Mouse (Mus musculus) testis, postnatal 14 days (tissue): ENCODE results near the gene Flot2.
A peak's percentile ranks its signal among the peaks of the same experiment; 100 is the strongest.

Source experiments
- DNase-seq: peaks from one replicate; pipeline ENCODE4 v3.0.0; 2021; ENCODE audit warnings: low spot score

Flot2 gene

DNA sequence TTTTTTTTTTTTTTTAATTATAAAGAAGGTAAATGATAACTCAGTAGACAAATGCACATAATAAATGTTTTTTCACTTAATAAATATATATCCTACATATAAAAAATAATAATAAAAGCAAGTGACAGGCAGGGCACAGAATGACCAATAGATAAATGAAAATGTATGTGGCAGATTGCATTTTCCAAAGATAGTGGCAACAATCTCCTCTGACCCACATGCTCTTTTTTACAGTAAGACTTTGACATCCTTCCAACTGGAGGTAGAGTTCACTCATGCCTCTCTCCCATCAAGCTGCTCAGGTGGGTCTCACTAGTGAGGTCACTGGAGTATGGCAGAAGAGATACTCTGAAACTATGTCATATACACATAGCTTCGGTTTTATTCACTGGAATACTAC lies 24.8 kb downstream of the Flot2 start:
- no peak for DNase-seq

DNA sequence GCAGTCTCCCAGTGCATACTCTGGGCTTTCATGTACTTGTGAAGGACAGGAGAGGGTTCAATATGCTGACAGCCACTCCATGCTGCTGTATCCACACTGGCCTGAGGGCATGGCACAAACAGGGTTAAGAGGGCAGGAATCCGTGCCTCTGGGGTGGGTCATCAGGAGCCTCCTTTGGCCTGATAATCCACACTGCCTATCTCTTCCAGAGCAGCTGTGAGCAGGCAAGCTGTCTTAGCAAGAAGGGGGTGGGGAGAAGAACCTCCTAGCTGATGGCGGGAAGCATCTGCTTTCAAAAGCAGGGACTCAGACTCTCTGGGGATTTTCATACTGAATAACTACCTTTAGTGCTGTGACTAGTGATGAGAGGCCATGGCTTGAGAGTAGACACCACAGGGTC lies 28.2 kb downstream of the Flot2 start:
- no peak for DNase-seq

DNA sequence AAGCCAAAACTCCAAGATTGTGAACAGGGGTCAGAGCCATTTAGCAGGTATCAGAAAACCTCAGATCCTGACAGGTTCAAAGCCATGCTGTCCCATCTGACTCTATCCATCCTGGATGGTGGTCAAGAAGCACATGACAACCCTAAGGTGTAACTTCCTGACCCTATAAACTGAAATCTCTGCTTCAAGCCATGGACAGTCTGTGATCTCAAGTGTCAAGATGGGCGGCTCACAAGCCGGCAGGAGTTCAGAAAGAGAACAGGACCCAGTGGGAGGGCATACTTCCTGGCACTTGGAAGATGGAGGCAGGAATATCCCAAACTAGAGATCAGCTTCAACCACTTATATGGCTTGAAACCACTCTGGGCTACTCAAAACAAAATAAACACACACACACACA lies 28.9 kb downstream of the Flot2 start:
- DNase-seq = no peak

DNA sequence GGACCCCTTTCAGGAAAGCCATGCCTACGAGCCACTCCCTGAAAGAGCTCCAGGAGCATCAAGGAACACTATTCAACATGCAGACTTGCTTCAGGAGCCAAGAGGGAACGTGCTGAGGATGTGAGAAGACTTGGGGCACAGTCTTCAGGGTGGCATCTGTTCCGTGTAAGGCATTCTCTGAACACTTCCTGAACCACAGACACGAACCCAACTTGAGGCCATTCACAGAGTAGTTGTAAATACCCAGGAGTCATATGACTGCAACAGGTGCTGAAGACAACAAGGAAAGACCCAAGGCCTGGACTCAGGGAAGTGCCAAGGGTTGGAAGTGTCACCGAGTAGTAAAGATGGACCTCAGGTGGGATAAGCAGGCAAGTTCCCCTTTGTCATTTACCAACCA lies 29.8 kb downstream of the Flot2 start:
- no peak for DNase-seq

DNA sequence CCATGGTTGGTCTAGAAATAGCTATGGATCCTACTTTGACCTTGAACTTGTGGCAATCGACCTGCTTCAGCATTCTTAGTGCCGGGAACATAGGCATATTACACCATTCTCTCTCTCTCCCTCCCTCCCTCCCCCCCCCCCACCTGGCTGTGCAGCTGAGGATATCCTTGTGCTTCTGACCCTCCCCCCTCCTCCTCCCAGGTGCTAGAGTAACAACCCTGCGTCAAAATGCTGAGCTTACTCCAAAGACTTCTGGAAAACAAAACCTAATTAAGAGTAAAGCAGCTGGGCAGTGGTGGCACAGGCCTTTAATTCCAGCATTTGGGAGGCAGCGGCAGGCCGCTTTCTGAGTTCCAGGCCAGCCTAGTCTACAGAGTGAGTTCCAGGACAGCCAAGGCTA lies 31.4 kb downstream of the Flot2 start:
- DNase-seq = no peak

DNA sequence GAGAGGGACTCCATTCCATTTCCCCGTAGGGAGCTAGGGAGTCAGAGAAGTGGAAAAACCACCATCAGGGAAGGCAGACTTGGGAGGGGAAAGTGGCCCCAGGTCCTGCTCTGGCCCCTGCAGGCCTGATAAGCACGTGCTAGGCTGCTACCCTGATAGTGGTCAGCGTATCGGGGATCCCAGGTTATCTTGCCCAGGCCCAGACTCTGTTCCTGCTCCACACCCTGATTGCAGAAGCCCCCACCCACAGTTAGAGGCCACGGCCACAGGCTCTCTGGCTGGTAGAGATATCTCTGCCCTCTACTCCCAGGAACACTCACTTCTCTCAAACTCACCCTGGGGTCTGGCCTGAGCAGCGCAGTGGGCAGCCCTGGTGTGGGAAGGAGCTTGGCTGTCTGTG lies 31.9 kb downstream of the Flot2 start:
- DNase-seq = no peak

DNA sequence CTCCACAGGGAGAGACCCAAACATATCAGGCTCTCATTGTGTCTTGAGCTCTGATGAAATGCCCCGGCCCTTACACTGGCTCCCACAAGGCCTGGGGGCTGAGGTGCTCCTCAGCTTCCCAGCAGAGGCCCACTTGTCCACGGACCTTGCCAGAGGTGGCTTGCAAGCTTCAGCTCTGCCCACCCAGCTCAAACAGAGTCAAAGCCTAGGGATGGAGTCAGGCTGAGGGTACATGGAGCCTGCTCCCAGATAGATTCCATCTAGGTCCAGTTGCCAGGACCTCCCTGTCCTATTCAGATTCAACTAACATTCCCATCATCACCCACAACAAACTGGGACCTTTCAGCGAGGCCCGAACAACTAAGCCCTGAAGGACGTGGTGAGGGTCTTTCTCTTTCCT lies 34.2 kb downstream of the Flot2 start:
- no peak for DNase-seq

DNA sequence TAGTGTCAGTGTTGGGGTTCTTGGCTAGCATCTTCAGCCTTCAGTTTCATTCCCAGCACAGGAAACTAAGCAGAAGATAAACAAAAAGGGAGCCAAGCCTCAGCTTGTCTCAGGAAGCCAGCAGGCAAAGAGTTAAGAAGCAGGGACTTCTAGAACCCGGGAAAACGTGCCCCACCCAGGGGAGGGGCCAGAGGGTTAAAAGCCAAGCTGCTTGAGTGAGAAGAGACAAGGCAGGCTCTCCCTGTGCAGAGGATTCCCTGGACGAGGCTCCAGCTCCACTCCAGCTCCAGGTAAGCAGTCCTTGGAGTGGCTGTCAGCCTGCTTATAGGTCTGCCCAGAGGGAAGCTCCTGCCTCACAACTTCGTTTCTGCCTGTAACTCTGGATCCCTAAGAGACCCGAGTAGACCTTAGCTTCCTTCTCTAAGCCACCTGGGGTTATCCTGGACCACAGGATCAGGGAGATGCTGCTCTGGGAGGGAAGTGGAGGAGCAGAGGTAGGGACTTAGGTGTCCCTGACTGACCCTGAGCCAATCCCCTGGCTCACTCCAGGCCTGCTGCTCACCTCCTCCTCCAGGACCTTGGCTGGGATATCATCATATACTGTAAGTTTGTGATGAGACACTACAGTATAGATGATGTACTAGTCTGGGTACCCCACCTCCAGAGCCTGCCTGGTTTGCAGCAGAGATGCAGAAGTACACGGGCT lies 34.8 kb downstream of the Flot2 start:
- DNase-seq = no peak

DNA sequence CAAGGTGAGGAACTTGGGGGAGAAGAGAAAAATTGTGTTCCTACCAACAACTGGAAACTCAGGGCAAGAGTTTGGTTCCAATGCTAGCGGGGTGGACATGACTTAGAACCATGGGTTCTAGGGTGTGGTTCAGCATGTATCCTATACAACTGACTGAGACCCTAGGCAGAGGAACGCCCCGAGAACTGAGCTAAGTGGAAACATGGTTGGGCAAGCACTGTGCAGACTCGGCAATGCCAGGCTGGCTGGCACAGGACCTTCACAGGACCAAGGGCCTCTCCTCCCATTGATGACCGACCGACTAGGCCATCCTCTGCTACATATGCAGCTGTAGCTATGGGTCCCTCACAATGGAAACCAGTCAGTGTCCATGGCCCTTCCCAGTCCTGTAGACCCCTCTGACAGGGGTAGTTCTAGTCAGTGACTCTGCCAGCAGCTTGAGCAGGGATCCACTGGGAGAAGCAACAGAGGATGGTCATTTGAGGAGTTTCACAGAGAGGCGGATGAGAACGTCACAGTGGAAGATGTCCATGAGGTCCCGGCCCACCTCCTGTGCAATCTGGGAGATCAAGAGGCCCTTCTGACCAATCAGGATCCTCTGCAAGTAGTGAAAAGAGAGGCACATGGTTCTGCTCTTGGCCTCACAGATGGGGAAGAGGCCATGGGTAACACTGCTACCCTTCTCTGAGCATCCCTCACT lies 36.0 kb downstream of the Flot2 start:
- no peak for DNase-seq

DNA sequence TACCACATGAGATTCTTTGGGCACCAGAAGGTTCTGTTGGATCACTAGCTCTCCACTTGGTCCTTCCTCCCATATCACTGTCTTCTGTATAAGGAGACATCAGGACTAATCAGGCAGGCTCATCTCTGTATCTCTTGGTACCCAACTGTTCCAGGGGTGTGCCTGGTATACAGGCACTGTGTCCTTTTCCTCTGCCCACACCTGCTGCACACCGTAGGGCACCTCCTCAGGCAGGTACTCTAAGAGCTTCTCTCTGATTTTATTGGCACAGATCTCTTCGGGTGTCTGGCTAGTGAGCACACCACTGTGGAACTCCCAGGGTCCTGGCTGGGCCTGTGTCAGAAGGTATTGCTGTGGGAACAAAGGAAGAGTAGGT lies 36.5 kb downstream of the Flot2 start:
- no peak for DNase-seq

DNA sequence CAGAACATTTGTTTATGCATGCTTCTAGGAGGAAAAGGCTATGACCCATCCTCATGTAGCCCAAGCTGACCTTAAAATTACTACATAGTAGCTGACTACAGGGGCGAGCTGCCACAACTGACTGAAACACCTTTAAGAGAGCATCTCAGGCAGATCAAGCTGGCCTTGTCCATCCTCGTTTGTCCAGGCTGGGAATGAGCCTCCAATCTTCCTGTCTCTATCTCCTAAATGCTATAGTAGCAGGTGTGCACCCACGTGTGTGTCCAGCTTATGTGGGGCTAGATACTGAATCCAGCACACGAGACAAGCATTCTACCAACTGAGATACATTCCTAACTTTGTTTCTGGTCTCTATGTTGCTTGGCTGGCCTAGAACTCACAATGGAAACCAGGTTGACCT lies 36.9 kb downstream of the Flot2 start:
- no peak for DNase-seq

DNA sequence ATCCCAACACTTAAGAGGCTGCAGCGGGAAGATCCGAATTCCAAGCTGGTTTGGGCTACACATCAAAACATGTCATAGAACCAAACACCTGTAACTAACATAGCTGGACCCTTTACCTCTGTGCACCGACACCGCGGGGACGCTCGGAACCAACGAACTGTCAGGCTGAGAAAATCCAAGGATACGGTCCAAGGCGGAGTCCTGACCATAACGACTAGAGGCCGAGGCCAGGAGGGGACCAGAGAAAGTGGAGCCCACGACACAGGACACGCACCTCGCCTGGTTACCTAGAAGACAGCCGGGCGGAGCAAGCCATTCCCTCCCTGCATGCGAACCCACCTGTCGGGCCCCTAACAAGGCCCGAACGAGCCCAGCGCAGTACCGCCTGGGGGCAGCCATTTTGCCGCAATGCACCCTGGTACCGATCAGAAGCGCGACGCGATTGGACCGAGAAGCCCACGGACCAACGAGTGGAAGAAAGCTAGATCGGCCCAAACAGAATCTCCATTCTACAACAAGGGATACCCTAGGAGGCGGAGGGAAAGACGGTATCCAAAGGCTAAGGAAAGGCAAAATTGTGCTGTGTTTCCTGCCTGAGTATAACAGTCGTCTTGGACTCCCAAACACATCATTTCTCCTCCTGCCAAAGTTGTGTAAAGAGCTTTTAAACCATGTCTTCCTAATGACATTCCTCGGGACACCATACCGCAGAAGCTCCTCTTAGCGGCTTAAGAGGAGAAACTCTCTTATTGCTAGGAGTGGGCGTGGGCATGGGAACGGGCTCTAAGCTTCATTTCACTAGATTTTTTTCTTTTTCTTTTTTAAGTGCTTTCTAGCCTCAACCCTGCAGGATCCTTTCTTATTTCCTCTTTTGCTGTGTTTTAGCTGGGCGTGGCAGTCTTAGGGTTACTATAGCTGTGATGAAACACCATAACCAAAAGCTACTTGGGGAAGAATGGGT lies 42.5 kb downstream of the Flot2 start, which contains the start of gene Eral1:
Gene Eral1 (minus strand): TSS at position 423 of the 961 bp plus-strand sequence.
- DNase-seq = peak; percentile 88

DNA sequence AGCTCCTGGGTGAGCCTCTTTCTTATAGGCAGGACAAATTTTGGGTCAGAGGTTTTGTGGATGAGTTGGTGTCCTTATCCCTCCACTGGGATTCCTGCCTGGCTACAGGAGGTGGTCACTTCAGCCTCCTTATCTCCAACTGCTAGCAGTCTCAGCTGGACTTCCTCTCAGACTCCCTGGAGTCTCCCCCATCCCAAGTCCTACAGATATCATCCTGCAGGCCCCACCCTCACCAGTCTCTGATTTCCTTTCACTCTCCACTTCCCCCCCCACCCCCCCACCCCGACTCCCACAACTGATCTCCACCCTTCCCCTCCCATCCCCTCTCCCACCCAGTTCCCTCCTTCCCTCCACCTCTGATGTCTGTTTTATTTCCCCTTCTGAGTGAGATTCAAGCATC lies 45.9 kb downstream of the Flot2 start:
- no peak for DNase-seq

DNA sequence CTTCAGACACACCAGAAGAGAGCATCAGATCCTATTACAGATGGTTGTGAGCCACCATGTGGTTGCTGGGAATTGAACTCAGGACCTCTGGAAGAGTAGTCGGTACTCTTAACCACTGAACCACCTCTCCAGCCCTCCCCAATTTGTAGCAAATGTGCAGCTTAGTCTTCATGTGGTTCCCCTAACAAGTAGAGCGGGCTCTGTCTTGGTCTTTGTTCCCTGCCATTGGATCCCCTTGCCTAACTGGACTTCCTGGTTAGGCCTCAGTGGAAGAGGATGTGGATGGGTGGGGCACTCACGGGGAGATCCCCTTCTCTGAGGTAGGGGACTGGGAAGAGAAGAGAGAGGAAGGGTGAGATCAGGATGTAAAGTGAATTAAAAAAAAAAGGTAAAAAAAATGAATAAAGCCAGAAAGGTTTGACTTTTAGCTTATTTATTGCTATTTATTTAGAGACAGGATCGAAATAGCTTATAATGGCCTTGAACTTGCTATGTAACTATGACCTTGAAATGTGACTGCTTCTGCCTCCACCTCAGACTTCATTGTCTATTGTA lies 49.3 kb downstream of the Flot2 start:
- no peak for DNase-seq

DNA sequence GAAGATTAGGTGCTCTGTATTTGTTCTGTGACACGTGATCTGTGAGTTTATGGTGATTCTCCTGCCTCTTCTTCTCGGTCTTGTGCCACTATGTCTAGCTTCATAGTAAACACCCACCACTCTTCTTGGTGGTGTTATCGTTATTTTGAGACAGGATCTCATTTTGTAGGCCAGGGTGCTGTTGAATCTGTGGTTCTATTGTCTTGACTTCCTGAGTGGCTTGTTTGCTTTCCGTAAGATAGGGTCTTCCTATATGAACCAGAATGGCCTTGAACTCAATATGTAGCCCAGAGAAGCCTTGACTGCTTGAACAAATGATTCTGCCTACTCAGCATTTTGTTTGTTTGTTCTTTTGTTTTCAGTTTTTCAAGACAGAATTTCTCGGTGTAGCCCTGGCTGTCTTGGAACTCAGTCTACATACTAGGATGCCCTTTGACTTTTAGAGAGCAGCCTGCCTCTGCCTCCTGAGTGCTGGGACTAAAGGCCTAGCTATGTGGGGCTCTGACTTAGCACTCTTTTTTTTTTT lies 50.1 kb downstream of the Flot2 start:
- no peak for DNase-seq

DNA sequence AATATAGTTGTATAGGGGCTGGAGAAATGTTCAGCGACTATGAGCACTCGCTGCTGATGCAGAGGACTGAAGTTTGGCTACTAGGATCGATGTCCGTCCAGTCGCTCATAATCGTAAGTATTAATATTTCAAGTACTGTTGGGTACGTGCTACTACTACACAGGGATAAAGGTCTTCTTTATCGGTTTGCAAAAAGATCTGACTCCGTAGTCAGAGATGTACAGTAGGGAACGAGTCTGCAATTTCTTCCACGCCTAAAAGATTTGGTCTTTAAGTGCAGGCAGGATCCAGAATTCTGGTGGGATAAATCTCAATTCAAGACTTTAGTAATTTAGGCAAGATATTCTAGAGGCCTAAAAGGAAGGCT lies 56.4 kb downstream of the Flot2 start:
- DNase-seq = no peak

DNA sequence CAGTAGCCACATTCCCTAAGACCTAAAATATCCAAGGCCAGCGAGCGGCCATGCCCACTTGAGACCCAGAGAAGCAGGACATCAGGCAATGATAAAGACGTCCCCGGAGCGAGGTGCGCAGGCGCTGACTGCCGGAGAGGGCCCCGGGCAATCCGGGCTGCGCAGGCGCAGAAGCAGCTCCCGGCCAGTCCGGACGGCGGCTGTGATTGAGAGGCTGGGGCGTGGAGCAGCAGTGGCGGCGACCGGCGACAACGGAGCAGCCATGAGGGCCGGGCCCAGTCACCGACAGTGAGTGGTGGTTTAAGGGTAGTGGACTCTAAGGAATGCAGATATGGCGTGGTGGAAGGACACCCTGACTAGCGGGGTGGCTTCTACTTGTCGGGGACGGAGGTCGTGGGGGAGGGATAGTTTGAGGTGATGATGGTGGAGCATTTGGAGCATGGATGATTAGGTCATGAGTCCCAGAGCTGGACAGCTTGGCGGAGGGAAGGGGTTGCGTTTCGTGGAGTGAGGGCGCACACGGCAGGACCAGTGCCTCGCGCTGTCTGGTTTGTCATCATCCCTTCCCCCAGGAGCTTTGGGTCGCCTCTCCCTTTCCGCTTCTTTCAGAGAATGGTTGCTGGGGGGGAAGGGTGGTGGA lies 56.9 kb downstream of the Flot2 start, which contains the start of gene Fam222b:
Gene Fam222b (plus strand): TSS at position 157 of the 640 bp plus-strand sequence.
- DNase-seq = peak; percentile 94

DNA sequence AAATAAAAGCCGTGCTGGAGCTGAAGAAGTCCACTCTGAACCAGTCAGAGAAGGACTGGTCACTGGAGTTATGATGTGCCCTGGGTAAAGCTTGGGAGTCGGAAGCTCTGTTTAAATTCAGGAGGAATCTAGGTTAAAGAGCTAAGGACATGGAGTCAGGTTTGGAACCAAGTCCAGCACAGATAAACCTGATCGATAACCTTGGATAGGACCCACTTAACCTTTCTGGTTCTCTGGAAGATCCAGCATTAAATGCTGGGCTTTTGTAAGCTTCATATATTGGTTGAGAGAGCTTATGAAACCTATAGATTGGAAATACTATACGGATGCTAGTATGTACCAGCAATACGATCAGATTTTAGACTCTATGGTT lies 57.4 kb downstream of the Flot2 start:
- no peak for DNase-seq

DNA sequence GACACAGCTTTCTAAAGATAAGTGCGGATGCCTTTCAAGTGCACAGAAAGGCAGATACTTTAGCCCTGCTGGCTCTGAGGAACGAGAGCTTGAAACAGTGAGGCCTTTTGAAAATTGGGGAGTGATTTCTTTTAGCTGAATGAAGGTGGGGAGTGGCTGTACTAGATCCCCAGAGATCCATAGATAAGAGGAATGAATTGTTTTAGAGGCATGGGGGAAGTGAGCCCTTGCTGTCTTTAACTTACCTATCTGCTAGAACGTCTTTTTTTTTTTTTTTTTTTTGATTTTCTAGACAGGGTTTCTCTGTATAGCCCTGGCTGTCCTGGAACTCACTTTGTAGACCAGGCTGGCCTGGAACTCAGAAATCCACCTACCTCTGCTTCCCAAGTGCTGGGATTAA lies 59.3 kb downstream of the Flot2 start:
- no peak for DNase-seq

DNA sequence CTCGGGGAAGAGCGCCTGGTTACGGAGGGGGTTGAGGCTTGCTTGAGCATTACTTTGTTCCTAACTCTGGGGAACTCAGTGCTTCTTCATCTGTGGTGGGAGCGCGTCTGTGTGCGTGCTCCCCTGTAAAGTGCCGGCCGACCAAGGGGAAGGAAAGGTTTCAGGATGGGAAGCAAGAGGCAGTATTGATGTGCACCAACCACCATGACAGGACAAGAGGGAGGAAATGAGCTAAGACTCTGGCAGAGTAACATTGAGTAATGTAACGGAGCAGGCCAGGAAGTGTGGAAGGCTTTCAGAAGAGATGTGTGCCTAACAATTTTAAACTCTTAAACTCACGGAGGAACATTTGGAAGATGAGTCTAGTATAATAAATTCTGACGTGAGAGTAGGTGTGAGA lies 63.0 kb downstream of the Flot2 start:
- no peak for DNase-seq

DNA sequence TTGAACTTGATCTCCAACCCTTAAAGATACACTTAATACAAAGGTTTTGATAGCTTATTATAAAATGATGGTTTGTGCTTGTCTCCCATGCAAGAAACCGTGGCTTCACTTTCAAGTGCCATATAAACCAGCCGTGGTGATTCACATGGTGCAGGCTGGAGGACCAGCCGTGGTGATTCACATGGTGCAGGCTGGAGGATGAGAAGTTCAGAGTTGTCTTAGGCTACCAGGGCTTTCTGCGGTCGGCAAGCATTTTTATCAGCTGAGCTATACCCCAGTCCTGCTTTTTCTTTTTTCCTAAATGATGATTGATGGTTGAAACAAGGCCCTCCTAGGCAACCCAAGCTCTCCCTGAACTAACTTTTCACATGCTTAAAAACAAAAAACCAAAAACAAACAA lies 64.4 kb downstream of the Flot2 start:
- DNase-seq = no peak
